Mouse (Mus musculus) heart, adult 2 months (tissue): ENCODE results near the gene Serpine1.

Experiments used
- CTCF ChIP-seq: fragments of 200-600 bp; IDR thresholded peaks from 2 replicates; pipeline ENCODE4 v1.8.1; 2022; ENCODE audit warnings: antibody characterized with exemption, mild to moderate bottlenecking, moderate library complexity
- EP300 ChIP-seq: fragments of 200-500 bp; IDR thresholded peaks from 2 replicates; pipeline ENCODE4 v1.6.1; 2011; ENCODE audit warnings: low read depth, low read length, control low read depth; ENCODE audit not compliant: insufficient read depth
- POLR2A ChIP-seq: fragments of 200-500 bp; IDR thresholded peaks from 2 replicates; pipeline ENCODE4 v1.6.1; 2011; ENCODE audit warnings: mild to moderate bottlenecking, low read depth, low read length, control low read depth; ENCODE audit not compliant: insufficient read depth

DNA sequence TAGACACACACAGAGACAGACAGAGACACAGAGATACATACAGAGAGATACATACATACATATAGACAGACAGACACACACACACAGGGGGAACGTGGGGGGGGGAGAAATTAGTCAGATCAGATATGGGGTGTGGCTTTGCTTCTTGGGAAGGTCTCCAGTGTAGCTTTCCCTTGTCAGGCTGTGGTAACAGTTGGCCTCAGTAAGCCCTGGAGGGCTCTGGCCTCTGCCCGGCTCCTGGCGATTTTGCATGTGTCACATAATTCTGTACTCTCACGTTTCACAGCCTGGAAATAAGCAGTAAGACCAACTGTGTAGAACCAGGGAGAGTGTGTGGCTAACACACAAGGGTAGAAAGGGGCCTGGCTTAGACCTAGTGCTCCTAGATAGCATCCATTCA, 28.6 kb upstream of the Serpine1 start:
- TF ChIP-seq POLR2A (no peak), EP300 (no peak), CTCF (no peak)
